Mouse (Mus musculus) frontal cortex, adult 2 months (tissue): ENCODE results near the gene Colgalt1. TPM values are rescaled to one million over a fixed set of nuclear protein-coding genes. Genes with fewer than 3 reads are reported as not detected.
A peak's percentile ranks its signal among the peaks of the same experiment; 100 is the strongest.

ENCODE experiments used
- DNase-seq, 2 experiments: peaks; one replicate each; pipeline ENCODE4 v3.0.0; 2022; ENCODE audit warnings: low spot score in 1 of 2; ENCODE audit errors: extremely low spot score in 1 of 2
- polyA plus RNA-seq: library from polyadenylated mRNA; depleted of rRNA; stranded (reverse); fragments of >200 nt; gene quantifications from 2 replicates; pipeline ENCODE4 v1.2.3, GENCODE M21; 2012; rRNA removed

Colgalt1 gene
- polyA plus RNA-seq, 1 experiment: 104 TPM

- DNase-seq: no peak
Measured at GRCm38 (mm10) chr8:71666855-71667254, 56.1 kb downstream of the Colgalt1 start.

GRCm38 (mm10) chr8:71667256-71667655 lies 56.5 kb downstream of the Colgalt1 start:
- DNase-seq: no peak

GRCm38 (mm10) chr8:71668220-71668975 lies 57.6 kb downstream of the Colgalt1 start:
- peak in 1 of 2 experiments; percentile 56 for DNase-seq

- DNase-seq: peak in 1 of 2 experiments; percentile 59
Measured at GRCm38 (mm10) chr8:71670198-71670597, 59.4 kb downstream of the Colgalt1 start.

- peak; percentile 54 to 79 for DNase-seq
Measured at GRCm38 (mm10) chr8:71670621-71671548, 60.1 kb downstream of the Colgalt1 start.

- DNase-seq: peak; percentile 77 to 94
Measured at GRCm38 (mm10) chr8:71671549-71671965, 60.8 kb downstream of the Colgalt1 start, which contains the start of gene Unc13a. Gene Unc13a (minus strand): TSS chr8:71671757.

GRCm38 (mm10) chr8:71672168-71672735 lies 61.5 kb downstream of the Colgalt1 start:
- no peak for DNase-seq

GRCm38 (mm10) chr8:71674071-71674470 lies 63.3 kb downstream of the Colgalt1 start:
- DNase-seq: no peak

Other genes starting within 250 kb of the Colgalt1 start
- 174 and 195 TPM in 2 replicates for gene Use1, start 244.2 kb upstream of the Colgalt1 start, polyA plus RNA-seq
- 11.4 and 12.9 TPM in 2 replicates for gene Ocel1, start 239.7 kb upstream of the Colgalt1 start, polyA plus RNA-seq
- gene Nr2f6, start 229.0 kb upstream of the Colgalt1 start, polyA plus RNA-seq: 42.5 and 42.8 TPM in 2 replicates
- 8.9 and 11.8 TPM in 2 replicates for gene Ushbp1, start 215.2 kb upstream of the Colgalt1 start, polyA plus RNA-seq
- gene Babam1, start 214.1 kb upstream of the Colgalt1 start, polyA plus RNA-seq: 131 and 140 TPM in 2 replicates
- gene Ankle1, start 205.0 kb upstream of the Colgalt1 start, polyA plus RNA-seq: 0.56 and 1.2 TPM in 2 replicates
- gene Abhd8, start 147.3 kb upstream of the Colgalt1 start, polyA plus RNA-seq: 380 and 404 TPM in 2 replicates
- 45.0 and 57.4 TPM in 2 replicates for gene Mrpl34, start 146.0 kb upstream of the Colgalt1 start, polyA plus RNA-seq
- 123 and 146 TPM in 2 replicates for gene Dda1, start 141.8 kb upstream of the Colgalt1 start, polyA plus RNA-seq
- gene Ano8, start 125.0 kb upstream of the Colgalt1 start, polyA plus RNA-seq: 74.5 and 77.0 TPM in 2 replicates
- 32.4 and 34.4 TPM in 2 replicates for gene Gtpbp3, start 122.9 kb upstream of the Colgalt1 start, polyA plus RNA-seq
- 9.7 and 13.6 TPM in 2 replicates for gene Plvap, start 99.2 kb upstream of the Colgalt1 start, polyA plus RNA-seq
- gene Ccdc194, start 85.3 kb upstream of the Colgalt1 start, polyA plus RNA-seq: not detected in 2 replicates
- 20.9 and 22.9 TPM in 2 replicates for gene Bst2, start 73.5 kb upstream of the Colgalt1 start, polyA plus RNA-seq
- 81.2 and 87.6 TPM in 2 replicates for gene Mvb12a, start 68.1 kb upstream of the Colgalt1 start, polyA plus RNA-seq
- gene Tmem221, start 52.1 kb upstream of the Colgalt1 start, polyA plus RNA-seq: 0.13 and 0.14 TPM in 2 replicates
- gene Nxnl1, start 44.4 kb upstream of the Colgalt1 start, polyA plus RNA-seq: 0.06 TPM in 1 of 2 replicates, not detected in the other
- 183 and 191 TPM in 2 replicates for gene Slc27a1, start 42.1 kb upstream of the Colgalt1 start, polyA plus RNA-seq
- gene Pgls, start 18.8 kb upstream of the Colgalt1 start, polyA plus RNA-seq: 45.6 and 51.6 TPM in 2 replicates
- 4.3 and 4.5 TPM in 2 replicates for gene Fam129c, start 13.3 kb upstream of the Colgalt1 start, polyA plus RNA-seq
- gene Unc13a, start 60.8 kb downstream of the Colgalt1 start, polyA plus RNA-seq: 172 and 176 TPM in 2 replicates
- gene Jak3, start 65.3 kb downstream of the Colgalt1 start, polyA plus RNA-seq: 5.6 and 5.7 TPM in 2 replicates
- 1.4 and 1.8 TPM in 2 replicates for gene Insl3, start 78.2 kb downstream of the Colgalt1 start, polyA plus RNA-seq
- 0.71 and 1.0 TPM in 2 replicates for gene B3gnt3, start 90.8 kb downstream of the Colgalt1 start, polyA plus RNA-seq
- gene Fcho1, start 114.7 kb downstream of the Colgalt1 start, polyA plus RNA-seq: 201 and 208 TPM in 2 replicates